Mouse (Mus musculus): ENCODE data around the gene Opa1.

DNA sequence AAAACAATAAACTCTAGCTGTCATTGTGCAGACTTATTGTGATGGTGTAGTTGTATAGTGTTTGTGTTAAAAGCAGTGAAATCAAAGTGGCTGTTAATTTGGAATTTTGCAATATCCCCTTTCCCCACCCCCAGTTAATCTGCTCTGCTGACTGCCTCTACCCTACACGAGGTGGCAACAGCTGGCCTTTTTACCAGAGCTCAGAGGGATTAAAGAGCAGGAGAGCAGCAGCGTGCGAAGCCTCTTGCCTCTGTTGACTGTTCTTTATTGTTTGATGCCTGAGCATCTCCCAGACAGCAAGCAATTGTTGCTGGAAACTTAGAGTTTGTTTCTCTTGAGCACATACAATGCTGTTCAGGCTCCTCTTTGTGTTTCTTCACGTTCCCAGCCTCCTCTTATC, 56.6 kb downstream of the Opa1 start:
- TF ChIP-seq CTCF (IDR thresholded peaks at IDR 0.05; ENCODE audit: insufficient read depth, low read length) (no peak), POLR2A (IDR thresholded peaks at IDR 0.05; ENCODE audit: borderline replicate concordance, extremely low read depth, low read depth, low read length) (no peak)
